Mouse (Mus musculus) stomach, postnatal 0 days (tissue): ENCODE data around the gene Disp1. TPM values are rescaled to one million over a fixed set of nuclear protein-coding genes. Genes with fewer than 3 reads are reported as not detected.

Experiments
- ATAC-seq: fragments of 200-750 bp; cut with Nextera tagmentation; 2 replicates; pipeline ENCODE4 v1.8.0; 2017; ENCODE audit not compliant: low FRiP score, low TSS enrichment
- DNase-seq: peaks from one replicate; pipeline ENCODE4 v3.0.0-alpha.2; 2016; ENCODE audit warnings: low spot score
- H3K27ac ChIP-seq: fragments of 300-500 bp; sonication (generic); replicated peaks from 2 replicates; pipeline ENCODE4 v1.5.1; 2014; ENCODE audit warnings: mild to moderate bottlenecking, control low read depth
- H3K27me3 ChIP-seq: fragments of 300-500 bp; sonication (generic); 2 replicates; pipeline ENCODE4 v1.6.1; 2014; ENCODE audit warnings: low read length; ENCODE audit not compliant: control insufficient read depth, insufficient read depth
- H3K36me3 ChIP-seq: fragments of 300-500 bp; sonication (generic); 2 replicates; pipeline ENCODE4 v1.6.1; 2014; ENCODE audit warnings: low read length, mixed read lengths; ENCODE audit not compliant: control insufficient read depth, insufficient read depth
- H3K4me1 ChIP-seq: fragments of 300-500 bp; sonication (generic); replicated peaks from 2 replicates; pipeline ENCODE4 v1.6.1; 2014; ENCODE audit warnings: antibody characterized with exemption; ENCODE audit not compliant: control insufficient read depth, insufficient read depth
- H3K4me2 ChIP-seq: fragments of 300-500 bp; sonication (generic); replicated peaks from 2 replicates; pipeline ENCODE4 v1.6.1; 2014; ENCODE audit warnings: low read depth, mild to moderate bottlenecking, control low read depth, moderate library complexity
- H3K4me3 ChIP-seq: fragments of 300-500 bp; sonication (generic); 2 replicates; pipeline ENCODE4 v1.5.1; 2014; ENCODE audit warnings: low read depth, low read length, control low read depth
- H3K9ac ChIP-seq: fragments of 300-500 bp; sonication (generic); 2 replicates; pipeline ENCODE4 v1.6.1; 2014; ENCODE audit warnings: mild to moderate bottlenecking, low read length, control low read depth, mixed read lengths
- H3K9me3 ChIP-seq: fragments of 300-500 bp; sonication (generic); 2 replicates; pipeline ENCODE4 v1.6.1; 2016; ENCODE audit warnings: low read length; ENCODE audit not compliant: control insufficient read depth
- CTCF ChIP-seq: IDR thresholded peaks from 2 replicates; pipeline ENCODE4 v1.5.1; 2016; ENCODE audit warnings: antibody characterized with exemption, low read depth, mild to moderate bottlenecking, moderate library complexity
- EP300 ChIP-seq: optimal IDR thresholded peaks from 2 replicates; pipeline ENCODE3; 2016; ENCODE audit warnings: antibody characterized with exemption
- WGBS: fragments of 180-500 bp; shearing (Covaris S2); extraction: QIAGEN DNeasy Blood & Tissue Kit; methylation state at CpG from one replicate; pipeline ENCODE4 v1.1.7; 2014; 5-methylcytosine and 5-hydroxymethylcytosine counted together
- polyA plus RNA-seq: library from polyadenylated mRNA; unstranded; fragments of >200 nt; fragmentation: Nextera tagmentation; extraction: Ambion mirVana; gene quantifications from 2 replicates; pipeline ENCODE4 v1.2.1, GENCODE M21; 2015

Gene Disp1
- polyA plus RNA-seq, 1 experiment from 2014 or later: 5.9 TPM

DNA sequence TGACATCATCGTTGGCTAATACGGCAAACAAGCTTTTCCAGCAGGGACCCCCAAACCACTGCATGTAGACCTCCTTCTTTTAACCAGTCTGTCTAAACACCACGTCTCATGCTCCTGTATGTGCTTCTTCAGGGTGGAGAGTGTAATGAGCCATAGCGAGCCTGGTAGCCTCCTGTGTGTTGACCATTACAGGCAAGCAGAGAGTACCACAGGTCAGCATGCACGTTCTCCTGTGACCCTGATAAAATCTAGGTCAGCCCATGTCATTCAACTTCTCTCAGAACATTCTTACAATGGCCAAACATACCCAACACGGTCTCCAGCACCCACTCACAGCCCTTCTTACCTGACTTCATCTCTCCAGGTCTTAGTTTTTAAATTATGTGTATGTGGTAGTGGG, 35.8 kb downstream of the Disp1 start:
- Histone ChIP-seq H3K9ac (no peak overlapping the region), H3K27ac (no peak overlapping the region), H3K4me2 (no peak overlapping the region), H3K9me3 (no peaks in the 10 kb centered on the region), H3K4me3 (no peak overlapping the region), H3K27me3 (no peaks in the 10 kb centered on the region), H3K36me3 (no peaks in the 10 kb centered on the region), H3K4me1 (0 out of 2 replicates have a peak, but pooled peaks cover 2% of the 10 kb centered on the region)
- no peak for ATAC-seq
- no peak for DNase-seq
- TF ChIP-seq EP300 (no peak), CTCF (no peak)
- 81% methylated on average over 6 of the region's 6 CpGs for WGBS

GRCm38 (mm10) chr1:183184681-183185080, 36.6 kb downstream of the Disp1 start:
- 0 out of 2 replicates have a peak, but pooled peaks cover 2% of the 10 kb centered on the region for H3K4me1 ChIP-seq
- H3K4me2 ChIP-seq: no peak overlapping the region
- H3K27me3 ChIP-seq: no peaks in the 10 kb centered on the region
- no peak for DNase-seq
- no peak for ATAC-seq
- H3K27ac ChIP-seq: no peak overlapping the region
- no peak overlapping the region for H3K9ac ChIP-seq
- no peaks in the 10 kb centered on the region for H3K36me3 ChIP-seq
- TF ChIP-seq CTCF (no peak), EP300 (no peak)
- 79% methylated on average over 5 of the region's 5 CpGs for WGBS
- no peak overlapping the region for H3K4me3 ChIP-seq
- no peaks in the 10 kb centered on the region for H3K9me3 ChIP-seq

- TF ChIP-seq CTCF (no peak), EP300 (no peak)
- H3K36me3 ChIP-seq: no peaks in the 10 kb centered on the region
- 0 out of 2 replicates have a peak, but pooled peaks cover 2% of the 10 kb centered on the region for H3K4me1 ChIP-seq
- no peak overlapping the region for H3K4me3 ChIP-seq
- no peak overlapping the region for H3K4me2 ChIP-seq
- H3K27ac ChIP-seq: no peak overlapping the region
- H3K27me3 ChIP-seq: no peaks in the 10 kb centered on the region
- 65% methylated on average over 5 of the region's 5 CpGs for WGBS
- no peak overlapping the region for H3K9ac ChIP-seq
- no peaks in the 10 kb centered on the region for H3K9me3 ChIP-seq
- no peak for ATAC-seq
- DNase-seq: no peak
Observed at GRCm38 (mm10) chr1:183183565-183183964, 37.8 kb downstream of the Disp1 start.

DNA sequence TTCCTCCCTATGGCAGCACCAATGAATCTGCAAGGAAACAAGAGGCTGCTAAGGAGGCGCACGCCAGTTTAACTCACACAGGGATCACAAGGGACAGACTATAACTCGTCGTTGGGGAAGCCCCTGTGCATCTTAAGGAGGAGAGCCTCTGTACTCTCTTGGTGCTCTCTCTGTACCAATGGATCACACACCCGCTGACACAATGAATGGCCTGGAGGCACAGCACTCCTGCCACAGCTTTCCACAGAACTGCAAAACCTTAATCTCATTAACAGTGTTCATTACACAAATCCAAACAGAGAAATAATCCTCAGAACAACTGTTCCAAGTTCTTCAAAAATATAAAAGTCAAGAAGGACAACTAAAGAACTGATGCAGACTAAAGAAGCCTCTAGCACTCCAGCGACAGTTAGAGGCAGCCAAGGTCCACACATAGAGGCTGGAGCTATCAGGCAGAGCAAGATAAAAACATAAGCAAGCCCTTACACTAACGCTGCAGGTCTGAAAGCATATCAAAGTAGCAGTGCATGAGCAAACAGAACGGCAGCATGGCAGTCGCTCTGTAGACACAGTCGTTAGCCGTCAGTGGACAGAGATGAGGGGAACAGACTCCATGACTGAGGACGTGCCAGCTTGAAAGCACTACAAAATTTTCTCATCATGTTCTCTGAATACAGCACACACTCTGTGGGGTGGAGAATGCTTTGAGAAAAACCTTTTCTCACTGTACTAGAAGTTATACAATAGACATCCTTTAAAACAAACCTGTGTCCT, 38.5 kb downstream of the Disp1 start:
- H3K27me3 ChIP-seq: no peaks in the 10 kb centered on the region
- 0 out of 2 replicates have a peak, but pooled peaks cover 2% of the 10 kb centered on the region for H3K4me1 ChIP-seq
- no peaks in the 10 kb centered on the region for H3K9me3 ChIP-seq
- no peak overlapping the region for H3K9ac ChIP-seq
- 36% methylated on average over 12 of the region's 12 CpGs for WGBS
- H3K27ac ChIP-seq: no peak overlapping the region
- no peak overlapping the region for H3K4me3 ChIP-seq
- no peak for ATAC-seq
- no peaks in the 10 kb centered on the region for H3K36me3 ChIP-seq
- no peak for TF ChIP-seq EP300
- TF ChIP-seq CTCF: no peak
- H3K4me2 ChIP-seq: no peak overlapping the region
- peak; percentile 29 for DNase-seq

GRCm38 (mm10) chr1:183181030-183181395, 40.3 kb downstream of the Disp1 start:
- Histone ChIP-seq H3K4me1 (0 out of 2 replicates have a peak, but pooled peaks cover 2% of the 10 kb centered on the region), H3K4me2 (no peak overlapping the region), H3K27me3 (no peaks in the 10 kb centered on the region), H3K9ac (no peak overlapping the region), H3K9me3 (no peaks in the 10 kb centered on the region), H3K36me3 (no peaks in the 10 kb centered on the region), H3K4me3 (no peak overlapping the region), H3K27ac (no peak overlapping the region)
- no peak for ATAC-seq
- DNase-seq: no peak
- WGBS: 42% methylated on average over 2 of the region's 2 CpGs
- TF ChIP-seq CTCF (no peak), EP300 (no peak)

DNA sequence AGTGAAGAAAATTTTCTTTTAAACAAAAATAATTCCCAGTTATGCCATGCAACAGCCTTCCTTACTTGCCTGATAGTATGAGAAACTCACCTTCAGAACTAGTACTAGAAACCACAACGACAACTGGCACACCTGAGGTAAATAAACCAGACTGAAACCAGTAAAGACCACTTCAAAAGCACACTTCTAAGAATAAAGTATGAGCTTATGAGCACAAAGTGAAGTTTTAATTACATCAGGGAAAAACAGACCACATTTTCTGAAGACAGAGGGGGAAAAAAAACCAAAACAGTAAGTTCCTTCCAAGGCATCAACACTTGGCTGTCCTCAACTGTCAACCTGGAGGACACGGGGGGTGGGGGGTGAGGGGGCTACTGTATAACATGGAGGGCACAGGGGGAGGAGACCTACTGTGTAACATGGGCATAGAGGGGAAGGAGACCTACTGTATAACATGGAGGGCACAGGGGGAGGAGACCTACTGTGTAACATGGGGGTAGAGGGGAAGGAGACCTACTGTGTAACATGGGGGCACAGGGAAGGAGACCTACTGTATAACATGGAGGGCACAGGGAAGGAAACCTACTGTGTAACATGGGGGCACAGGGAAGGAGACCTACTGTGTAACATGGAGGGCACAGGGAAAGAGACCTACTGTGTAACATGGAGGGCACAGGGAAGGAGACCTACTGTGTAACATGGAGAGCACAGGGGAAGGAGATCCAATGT, 40.9 kb downstream of the Disp1 start:
- H3K4me3 ChIP-seq: no peak overlapping the region
- WGBS: 68% methylated on average over 2 of the region's 2 CpGs
- no peaks in the 10 kb centered on the region for H3K36me3 ChIP-seq
- no peak overlapping the region for H3K27ac ChIP-seq
- no peak overlapping the region for H3K9ac ChIP-seq
- ATAC-seq (no peak), DNase-seq (no peak)
- H3K4me2 ChIP-seq: no peak overlapping the region
- no peaks in the 10 kb centered on the region for H3K9me3 ChIP-seq
- no peaks in the 10 kb centered on the region for H3K27me3 ChIP-seq
- no peak for TF ChIP-seq CTCF
- TF ChIP-seq EP300: no peak
- 0 out of 2 replicates have a peak, but pooled peaks cover 2% of the 10 kb centered on the region for H3K4me1 ChIP-seq
